Mouse (Mus musculus) left cerebral cortex, postnatal 4 days (tissue): ENCODE results near the gene Ugdh. TPM values are rescaled to one million over a fixed set of nuclear protein-coding genes. Genes with fewer than 3 reads are reported as not detected.

Experiments used
- DNase-seq: peaks from one replicate; pipeline ENCODE4 v3.0.0-alpha.2; 2022
- intact Hi-C: fragments of 180-260 bp; cut with DNase I; formaldehyde crosslinking; loops from one replicate; pipeline ENCODE4 v1.15.1; 2025
- total RNA-seq, 2 experiments: library from RNA; stranded (reverse); gene quantifications; 2 replicates each; pipeline ENCODE4 v1.2.3; 2021

Gene Ugdh
- total RNA-seq, 2 experiments from 2014 or later, result 46.0 to 48.8 TPM

DNA sequence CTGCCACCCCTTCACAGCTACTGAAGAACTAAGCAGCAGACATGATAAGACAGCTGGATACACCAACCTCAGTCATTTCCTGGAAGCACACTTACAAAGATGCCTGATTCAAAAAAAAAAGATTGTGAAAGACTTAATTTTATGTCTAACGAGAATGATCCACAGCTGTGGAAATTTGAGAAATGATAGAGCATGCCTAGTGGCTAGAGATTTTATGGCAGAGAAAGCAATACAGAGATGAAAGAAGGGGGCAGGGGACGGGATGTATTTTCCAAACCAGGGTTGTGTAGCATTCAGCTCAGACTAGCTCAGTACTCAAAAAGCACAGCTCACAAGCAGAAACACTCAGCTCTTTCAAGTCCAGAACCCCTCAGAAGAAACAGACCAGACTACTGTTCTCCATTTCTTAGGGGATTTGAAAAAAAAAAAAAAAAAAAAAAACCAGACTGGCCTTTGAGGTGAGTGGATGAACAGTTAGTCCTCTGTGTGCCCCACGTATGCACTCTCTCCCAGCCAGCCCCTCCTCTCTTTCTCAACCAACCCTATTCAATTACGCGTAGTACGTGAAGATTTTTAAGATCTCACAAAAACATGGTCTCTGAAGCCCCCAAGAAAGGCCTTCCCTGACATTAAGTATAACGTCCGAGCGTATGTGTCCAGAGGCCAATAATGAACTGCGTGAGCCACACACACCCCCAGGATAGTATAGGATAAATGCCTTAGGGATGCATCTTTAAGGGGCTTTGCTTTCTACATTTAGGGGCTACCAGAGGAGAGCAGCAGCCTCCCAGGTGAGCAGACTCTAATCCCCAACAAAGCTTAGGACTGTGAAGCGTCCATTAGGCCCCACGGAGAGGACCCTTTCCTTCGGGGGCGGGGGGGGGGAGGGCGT, 1.0 kb downstream of the Ugdh start:
- intact Hi-C loops, result no loop called here

DNA sequence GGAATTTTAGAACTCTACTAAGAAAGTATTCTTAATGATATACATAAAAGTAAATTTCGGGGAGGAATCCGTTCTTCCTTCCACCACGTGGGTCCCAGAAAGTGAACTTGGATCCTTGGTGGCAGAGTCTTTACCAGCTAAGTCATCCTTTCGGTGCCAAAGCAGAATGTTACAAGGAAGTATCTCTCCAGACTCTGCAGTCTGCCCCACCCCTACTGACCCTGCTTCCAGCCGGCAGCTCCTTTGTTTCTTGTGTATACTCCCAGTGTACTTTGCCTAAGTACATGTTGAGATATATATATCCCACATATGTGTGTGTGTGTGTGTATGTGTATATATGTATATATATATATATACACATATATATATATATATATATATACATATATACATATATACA, 6.3 kb downstream of the Ugdh start:
- intact Hi-C loops, result no loop called here

More for the DNA sequence above, 1.0 kb downstream of the Ugdh start:
- DNase-seq, result no peak

DNA sequence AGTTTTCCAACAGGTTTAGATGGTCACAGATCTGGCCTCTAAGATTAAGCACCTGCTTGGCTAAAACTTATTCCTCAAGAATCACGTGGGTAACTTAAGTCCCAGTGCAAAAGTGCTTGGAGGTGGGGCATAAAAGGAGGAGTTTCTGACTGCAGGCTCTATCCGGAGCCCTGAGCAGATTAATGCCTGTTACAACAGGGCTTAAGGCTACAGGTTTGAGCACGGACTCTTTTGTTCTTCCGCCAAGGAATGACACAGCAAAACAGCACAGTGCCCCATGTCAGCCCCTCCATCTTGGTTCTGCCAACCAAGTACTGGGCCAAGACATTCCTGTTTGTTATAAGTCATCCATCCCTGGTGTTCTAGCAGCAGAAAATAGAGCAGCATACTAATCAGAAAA, 7.4 kb downstream of the Ugdh start:
- intact Hi-C loops, result no loop called here
- DNase-seq, result no peak

More for the DNA sequence above, 6.3 kb downstream of the Ugdh start:
- no peak for DNase-seq

DNA sequence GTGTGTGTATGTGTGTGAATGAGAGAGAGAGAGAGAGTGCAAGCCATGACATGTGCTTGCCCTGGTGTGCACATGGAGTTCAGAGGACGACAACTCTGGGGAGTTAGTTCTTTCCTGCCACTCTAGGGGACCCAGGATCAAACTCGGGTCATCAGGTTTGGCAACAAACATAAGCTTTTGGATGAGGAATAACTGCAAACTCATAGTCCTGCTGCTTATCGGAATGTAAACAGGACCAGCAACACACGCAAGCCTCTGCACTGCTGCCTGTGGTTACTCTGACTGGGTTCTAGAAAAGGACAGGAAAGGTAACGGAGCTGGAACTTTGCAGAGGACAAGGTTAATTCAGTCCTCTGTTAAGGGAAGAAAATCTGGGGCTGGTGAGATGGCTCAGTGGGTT, 10.5 kb downstream of the Ugdh start:
- no peak for DNase-seq
- intact Hi-C loops, result no loop called here

DNA sequence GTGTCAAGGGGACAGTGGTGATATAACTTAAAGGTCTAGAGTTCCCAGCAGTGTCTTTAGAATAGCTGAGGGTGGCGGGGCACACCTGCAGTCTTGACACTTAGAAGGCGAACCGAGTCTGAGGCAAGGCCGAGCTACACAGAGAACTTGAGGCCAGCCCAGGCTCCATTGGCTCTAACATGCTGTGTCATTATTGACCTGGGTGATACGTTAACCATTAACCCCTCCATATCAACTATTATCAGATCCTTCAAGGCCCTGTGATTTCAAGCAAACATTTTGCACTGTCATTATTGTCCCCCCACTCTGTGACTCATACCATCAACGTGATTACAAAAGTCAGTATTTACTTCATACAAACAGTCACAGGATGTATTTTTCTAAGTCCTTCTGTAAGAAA, 11.5 kb downstream of the Ugdh start:
- DNase-seq, result no peak
- intact Hi-C loops, result no loop called here

DNA sequence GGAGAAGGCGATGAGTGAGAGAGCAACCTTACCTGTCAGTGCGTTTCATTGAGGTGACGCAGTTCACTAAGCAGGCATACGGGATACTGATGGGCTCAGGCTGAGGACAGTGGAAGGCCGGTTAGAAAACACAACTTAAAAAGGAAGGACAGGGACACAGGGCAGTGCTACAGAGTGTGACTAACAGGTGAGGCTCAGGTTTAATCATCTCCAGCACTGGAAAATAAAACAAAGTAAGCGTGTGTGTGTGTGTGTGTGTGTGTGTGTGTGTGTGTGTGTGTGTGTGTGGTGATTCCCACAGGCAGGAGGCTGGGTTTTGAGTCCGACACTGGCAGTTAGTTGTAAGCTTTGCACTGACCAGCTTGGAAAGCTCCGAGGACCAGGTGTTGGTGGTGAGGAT, 12.9 kb downstream of the Ugdh start:
- no peak for DNase-seq
- intact Hi-C loops, result no loop called here

DNA sequence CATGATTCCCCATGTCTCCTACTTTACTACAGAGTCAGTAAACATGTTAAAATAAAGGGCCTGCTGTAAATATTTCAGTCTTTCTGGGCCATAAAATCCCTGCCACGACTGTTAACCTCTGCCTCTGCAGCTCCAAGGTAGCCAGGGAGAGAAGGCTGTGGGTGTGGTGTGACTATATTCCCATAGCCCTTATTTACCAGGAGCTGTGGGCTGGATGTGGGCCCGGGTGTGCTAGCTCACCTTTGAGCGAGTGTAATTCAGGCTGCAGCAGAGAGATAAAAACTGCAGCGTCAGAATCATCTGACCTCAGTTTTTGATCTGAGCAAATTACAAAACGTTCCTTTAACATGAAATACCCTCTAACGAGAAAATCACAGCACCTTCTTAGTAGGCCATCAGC, 14.9 kb downstream of the Ugdh start:
- no peak for DNase-seq
- intact Hi-C loops, result no loop called here

DNA sequence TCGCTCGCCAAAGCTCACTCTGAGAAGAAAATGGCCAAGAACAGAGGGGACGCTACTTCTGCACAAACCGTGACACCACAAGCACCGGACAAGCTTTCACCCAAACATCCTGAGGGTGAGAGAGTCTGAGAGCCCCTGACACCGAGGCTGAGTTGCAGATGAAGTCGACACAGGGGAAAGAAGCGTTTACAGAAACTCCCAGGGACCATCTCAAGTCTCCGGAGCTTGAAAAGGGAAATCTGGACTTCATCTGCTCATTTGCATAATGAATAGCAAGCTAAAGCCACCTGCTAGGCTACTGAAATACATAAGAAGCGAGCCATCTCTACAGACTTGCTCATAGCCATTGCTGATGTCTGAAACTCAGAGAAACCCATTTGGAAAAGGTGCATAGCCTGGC, 16.6 kb downstream of the Ugdh start:
- DNase-seq, result no peak
- intact Hi-C loops, result no loop called here

DNA sequence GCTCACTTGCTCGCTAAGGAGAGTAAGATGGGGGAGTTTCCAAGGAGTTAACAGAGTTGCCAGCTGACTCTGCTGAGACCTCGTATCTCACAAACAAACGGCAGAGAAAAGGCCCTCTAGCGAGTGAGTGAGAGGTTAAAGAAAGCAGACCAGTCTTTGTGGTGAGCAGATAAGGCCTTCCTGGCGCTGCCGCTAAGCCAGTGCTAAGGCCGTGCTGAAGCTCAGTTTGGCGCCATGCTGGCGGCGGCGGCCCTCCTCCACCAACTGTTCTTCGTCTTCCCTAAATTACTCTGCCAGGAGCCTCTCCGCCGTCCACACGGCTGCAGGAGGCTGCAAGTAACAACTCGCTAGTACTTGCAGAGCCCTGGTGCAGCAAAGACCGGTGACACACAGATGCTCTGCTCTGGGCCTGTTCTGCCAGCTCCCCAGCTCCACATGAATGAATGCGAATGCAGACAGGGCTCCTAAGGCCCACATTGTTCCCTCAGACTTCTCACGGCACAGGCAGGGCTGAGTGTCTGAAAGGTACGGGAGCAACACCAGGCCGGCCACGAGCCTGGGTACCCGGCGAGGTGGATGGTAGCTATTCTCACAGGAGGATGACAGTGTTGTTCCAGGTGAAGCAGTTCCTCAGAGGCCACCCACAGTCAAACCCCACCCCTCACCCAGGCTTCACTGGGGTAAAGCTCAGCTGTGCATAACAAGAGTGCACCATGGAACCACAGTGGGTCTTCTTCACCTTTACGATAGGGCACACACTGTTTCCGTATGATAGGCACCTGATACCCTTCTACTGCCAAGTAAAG, 19.9 kb downstream of the Ugdh start:
- intact Hi-C loops, result no loop called here
- DNase-seq, result peak; percentile 10

DNA sequence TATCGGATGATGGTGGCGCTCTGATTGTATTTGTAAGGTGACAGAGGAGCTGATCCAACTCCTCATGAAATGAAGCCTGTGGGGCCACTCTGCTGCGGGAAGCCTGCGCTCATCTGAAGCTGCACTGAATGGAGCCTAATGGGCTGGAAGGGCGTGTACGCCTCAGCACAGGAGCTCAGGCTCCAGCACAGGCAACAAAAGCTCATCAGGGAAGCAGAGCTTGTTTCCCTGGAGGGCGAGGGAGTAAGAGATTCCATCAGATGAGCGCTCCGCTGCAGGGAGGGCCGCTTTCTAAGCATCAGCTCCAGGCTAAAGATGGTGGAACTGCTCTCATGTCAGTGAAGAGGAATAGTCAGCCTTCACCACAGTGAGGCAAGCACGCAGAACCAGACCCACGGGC, 27.8 kb downstream of the Ugdh start:
- DNase-seq, result no peak
- intact Hi-C loops, result no loop called here

DNA sequence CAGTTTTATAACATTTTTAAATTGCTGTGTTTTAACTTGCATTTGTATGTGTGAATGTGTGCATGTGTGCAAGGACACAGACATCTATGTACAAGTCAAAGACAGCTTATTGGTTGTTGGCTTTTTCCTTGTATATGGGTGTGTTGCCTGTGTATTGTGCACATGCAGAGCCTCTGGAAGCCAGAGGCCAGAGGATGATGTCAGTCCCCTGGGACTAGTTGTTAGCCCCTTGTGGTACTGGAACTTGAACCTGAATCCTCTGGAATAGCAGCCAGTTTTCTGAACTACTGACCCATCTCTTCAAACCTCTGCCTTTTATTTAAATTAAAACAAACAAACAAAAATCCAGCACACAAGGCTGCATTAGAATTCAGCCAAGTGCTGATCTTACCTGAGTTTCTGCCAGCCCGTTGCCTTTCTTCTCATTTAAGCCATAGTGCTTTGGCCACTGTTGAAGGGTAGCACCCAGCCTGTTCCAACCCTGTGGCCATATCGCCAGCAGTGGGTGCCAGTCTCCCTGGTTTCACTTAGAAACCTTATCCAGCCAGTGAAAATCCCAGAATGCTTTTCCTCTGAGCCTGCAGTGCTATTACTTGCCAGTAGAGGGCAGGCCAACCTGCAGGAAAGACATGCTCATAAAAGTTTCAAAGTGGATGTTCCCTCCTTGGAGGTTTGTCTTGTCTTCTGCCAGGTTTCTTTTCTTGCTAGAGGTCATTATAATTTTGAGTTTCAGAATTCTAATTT, 34.3 kb downstream of the Ugdh start:
- intact Hi-C loops, result no loop called here
- DNase-seq, result peak; percentile 78

DNA sequence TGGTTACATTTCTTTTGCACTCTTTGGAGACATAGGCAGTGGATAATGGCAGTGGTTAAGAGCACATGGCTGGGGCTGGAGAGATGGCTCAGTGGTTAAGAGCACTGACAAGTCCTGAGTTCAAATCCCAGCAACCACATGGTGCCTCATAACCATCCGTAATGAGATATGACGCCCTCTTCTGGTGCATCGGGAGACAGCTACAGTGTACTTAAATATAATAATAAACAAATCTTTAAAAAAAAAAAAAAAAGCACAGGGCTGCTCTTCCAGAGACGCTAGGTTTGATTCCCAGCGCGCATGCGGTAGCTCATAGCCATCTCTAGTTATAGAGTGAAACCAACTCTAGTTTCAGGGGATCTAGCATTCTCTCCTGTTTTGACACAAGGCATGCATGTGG, 41.3 kb downstream of the Ugdh start:
- intact Hi-C loops, result loop anchor here (10.0 kb wide), 1 partner anchor 390 kb away; no protein-coding TSS in a partner anchor
- no peak for DNase-seq

DNA sequence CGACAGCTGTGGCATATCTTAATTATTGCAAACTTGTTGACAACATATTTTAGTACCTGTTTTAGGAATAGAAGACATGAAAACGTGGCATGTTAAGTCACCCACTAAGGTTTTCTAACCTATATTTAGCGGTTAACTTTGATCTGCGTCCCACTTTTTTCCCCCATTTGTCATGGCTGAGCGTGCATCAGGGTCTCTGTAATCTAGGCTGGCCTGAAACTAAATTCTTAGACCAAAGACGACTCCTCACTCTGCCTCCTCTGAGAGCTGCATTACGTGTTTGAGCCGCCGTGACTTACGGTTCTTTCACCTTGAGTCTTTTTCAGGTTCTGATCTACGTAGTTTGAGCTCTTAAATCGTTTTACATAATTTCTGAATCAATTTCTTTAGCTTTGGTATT, 44.0 kb downstream of the Ugdh start:
- no peak for DNase-seq
- intact Hi-C loops, result loop anchor here (10.0 kb wide), 1 partner anchor 387 kb away; no protein-coding TSS in a partner anchor

DNA sequence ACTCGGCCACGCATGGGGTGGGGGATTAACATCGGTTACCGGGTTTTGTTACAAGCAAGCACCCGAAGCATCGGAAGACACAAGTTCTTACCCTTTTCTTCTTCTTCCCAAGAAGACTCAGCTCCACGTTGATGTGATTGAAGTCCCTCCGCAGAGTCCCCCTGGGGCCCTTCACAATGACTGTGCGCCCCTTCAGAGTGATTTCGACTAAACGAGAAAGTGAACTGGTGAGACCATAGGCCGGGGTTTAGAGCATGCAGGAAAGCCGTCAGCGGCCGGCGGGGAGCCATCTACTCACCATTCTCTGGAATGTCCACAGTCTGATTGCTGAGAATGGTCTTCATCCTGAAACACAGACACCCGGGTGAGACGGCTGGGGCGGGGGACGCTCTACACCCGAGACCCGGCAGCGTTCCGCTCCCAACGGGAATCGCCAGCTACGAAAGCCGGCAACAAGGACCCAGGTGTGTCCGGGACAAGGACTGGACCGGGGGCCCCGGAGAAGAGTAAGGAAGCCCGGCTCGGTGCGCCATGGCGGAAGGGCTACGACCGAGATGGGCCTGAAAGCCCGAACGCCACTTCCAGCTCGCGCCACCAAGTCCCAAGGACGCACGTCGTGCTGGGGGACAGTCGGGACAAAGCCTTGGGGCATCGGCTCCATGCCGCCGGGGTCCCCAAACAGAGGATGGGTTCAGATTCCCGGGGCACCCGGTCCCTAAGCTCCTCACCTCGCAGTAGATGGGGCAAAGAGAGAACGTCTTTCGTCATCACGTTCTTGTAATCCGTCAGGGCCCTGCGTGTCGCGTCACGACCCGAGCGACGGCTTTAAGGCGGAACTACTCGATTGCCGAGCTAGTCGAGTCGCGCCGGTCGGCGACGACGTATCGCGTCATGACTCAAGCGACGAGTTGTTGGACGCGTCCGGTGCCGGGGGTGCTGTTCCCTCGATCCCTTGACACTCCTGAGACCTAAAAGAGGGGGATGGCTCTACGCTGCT, 44.8 kb downstream of the Ugdh start, which contains the start of the genes Rpl9 and Lias:
Gene Rpl9, minus strand, starts transcription at position 797 of the 997 bp plus-strand sequence.
Gene Lias, plus strand, starts transcription at position 850 of the 997 bp plus-strand sequence.
- intact Hi-C loops, result loop anchor here (10.0 kb wide), 1 partner anchor 386 kb away; no protein-coding TSS in a partner anchor
- peak; percentile 99 for DNase-seq

DNA sequence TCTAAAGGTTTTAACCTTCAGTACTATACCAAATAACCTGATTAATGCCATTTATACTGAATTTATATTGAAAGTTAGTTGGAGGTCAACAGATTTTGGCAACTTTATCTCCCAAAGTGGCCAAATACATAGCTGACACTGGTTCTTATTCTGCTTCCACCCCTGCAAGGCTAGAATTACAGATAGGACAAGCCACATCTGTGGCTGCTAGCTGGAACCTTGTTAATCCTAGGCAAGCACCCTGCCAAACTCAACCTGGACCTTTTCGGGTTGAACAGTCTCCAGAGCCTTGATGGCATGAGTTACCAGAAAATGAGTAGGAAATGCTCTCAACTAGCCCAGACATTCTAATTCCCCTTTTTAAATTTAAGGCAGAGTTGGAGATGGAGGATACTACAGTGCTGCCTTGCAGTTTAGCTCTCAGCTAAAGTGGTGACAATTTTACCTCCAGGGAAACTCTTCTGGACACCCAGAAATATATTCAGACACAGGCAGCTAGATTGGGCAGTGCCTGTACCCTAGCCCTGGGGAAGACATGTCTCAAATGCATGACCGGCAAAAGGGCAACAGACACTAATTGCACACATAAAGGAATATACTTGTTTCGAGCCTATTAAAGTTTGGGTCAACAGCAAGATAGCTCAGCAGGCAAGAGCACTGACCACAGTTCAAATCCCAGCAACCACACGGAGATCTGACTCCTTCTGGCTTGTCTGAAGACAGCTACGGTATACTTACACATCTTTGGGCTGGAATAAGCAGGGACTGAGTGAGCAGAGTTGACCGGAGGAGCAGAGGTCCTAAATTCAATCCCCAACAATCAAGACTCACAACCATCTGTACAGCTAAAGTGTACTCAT, 48.5 kb downstream of the Ugdh start:
- intact Hi-C loops, result no loop called here
- DNase-seq, result no peak

DNA sequence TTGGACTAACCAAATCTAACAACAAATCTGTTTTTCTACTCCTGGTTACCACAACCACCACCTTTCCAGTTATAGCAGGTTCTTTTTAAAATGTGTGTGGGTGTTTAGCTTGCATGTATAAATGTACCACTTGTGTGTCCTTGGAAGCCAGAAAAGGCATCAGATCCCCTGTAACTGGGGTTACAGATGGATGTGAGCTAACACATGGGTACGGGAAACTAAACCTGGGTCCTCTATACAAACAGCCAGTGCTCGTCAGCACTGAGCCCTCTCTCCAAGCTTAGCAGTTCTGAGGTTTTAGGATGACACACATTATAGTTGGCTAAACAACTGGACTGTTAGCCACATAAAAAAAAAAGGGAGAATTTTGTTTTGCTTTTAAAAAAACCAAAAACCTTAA, 50.0 kb downstream of the Ugdh start:
- DNase-seq, result no peak
- intact Hi-C loops, result no loop called here

DNA sequence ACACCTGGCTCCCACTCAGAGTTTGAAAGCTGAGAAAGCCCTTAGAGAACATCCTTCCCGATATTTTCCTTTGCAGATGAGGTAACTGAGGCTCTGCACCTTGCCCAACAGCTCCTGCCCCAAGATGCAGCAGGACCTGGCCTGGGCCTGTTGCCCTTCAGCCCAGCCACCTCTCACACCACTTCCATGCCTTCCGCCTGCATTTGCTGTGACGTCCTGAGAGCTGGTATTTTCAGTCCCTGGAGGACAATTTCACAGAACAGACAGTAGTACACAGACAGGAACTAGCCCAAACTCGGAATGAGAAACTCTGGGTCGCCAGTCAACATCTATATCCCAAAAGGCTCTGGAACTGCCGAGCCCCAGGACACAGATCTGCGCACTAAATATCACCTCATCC, 61.0 kb downstream of the Ugdh start:
- intact Hi-C loops, result no loop called here
- no peak for DNase-seq

DNA sequence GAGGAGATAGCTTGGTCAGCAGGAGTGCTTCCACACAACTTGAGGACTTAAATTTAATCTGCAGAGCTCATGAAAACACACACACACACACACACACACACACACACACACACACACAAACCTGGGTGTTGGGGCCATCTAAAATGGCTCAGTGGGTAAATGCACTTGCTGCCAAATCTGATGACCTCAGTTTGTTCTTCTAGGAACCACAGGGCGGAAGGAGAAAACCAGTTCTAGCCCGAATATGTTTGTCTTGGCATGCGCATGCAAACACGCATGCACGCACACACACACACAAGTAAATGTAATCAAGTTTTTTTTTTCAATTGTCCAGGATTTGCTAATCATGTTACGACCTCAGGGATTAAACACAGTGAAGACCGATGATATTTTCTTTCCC, 64.2 kb downstream of the Ugdh start:
- intact Hi-C loops, result no loop called here
- no peak for DNase-seq

DNA sequence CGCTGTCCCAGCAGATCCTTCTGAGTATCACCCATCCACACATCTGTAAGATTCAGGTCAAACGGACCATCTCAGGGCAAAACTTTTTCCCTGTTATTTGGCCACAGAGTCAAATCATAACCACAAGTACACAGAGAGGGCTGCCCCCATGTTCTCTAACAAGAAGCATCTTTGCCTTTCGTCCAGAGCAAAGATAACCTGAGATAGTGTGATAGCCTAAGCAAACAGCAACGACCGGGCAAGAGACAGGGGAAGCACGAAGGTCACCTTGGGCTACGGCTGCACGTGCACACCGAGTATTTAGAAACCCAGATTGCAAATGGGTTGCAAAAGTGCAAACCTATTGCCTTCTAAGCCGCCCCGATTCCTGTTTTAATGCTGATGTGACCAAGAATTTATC, 67.9 kb downstream of the Ugdh start:
- DNase-seq, result no peak
- intact Hi-C loops, result no loop called here
